Mouse (Mus musculus): ENCODE measurements around the gene Rpl10-ps3. TPM values are rescaled to one million over a fixed set of nuclear protein-coding genes. Genes with fewer than 3 reads are reported as not detected.
A peak's percentile ranks its signal among the peaks of the same experiment; 100 is the strongest.

The Rpl10-ps3 gene
- 100 to 1,000 TPM; 449 to 526 (median 506) TPM for total RNA-seq (2022)

DNA sequence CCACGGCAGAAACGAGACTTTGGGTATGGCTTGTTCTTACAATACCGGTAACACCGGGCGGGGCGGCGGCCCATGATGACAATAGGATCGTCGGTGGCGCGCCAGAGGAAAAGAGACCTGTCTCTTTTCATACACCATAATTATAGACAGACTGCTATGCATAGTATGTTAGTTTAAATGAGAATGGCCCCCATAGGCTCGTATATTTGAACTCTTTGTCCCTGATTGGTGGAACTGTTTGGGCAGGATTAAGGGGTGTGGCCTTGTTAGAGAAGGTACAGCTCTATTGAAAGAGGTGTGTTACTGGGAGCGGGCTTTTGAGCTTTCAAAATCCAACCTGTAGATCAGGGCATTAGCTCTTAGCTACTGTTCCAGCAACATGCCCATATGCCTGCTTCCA lies at the start of gene Rpl10-ps3:
Rpl10-ps3 (minus strand) TSS at position 101 of the 400 bp plus-strand sequence.
- DNase-seq (ENCODE audit: low spot score in 2 of 2) = no peak

DNA sequence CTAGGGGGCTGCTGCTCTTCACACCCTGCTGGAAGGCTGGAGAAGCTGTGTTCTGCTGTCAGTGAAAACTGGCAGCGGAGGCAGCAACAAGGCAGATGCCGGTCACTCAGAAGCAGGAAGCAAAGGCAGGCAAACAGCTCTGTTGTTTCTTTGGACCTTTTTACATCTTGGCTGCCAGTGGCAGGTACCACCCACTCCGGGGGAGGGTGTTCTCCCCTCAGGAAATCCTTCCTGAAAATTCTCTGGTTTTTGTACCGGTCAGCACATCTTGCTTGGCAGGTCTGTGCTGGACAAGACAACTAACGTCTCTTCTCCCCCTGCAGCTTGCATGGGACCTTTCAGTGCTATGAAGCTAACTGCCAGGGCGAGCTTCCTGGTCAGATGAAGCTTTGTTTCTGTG lies 30.8 kb upstream of the Rpl10-ps3 start:
- DNase-seq (ENCODE audit: low spot score in 2 of 2) = no peak

DNA sequence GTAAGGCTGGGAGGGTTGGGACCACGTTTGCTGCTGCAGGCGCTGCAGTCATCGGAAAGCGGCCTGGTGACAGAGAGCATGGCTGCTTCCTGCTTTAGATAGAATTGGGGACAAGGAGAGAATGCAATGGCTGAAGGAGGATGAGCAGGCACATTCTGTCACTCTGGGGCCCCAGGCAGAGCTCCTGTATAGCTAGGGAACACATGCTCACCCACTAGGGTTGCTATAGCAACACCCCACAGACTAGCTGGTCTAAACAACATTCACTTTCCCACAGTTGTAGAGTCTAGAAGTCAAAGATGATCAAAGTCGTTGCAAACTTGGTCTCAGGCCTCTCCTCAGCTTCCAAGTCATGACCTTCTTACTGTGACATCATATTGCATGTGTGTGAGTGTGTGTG lies 29.9 kb upstream of the Rpl10-ps3 start:
- DNase-seq (ENCODE audit: low spot score in 2 of 2) = peak; percentile 45 to 60

DNA sequence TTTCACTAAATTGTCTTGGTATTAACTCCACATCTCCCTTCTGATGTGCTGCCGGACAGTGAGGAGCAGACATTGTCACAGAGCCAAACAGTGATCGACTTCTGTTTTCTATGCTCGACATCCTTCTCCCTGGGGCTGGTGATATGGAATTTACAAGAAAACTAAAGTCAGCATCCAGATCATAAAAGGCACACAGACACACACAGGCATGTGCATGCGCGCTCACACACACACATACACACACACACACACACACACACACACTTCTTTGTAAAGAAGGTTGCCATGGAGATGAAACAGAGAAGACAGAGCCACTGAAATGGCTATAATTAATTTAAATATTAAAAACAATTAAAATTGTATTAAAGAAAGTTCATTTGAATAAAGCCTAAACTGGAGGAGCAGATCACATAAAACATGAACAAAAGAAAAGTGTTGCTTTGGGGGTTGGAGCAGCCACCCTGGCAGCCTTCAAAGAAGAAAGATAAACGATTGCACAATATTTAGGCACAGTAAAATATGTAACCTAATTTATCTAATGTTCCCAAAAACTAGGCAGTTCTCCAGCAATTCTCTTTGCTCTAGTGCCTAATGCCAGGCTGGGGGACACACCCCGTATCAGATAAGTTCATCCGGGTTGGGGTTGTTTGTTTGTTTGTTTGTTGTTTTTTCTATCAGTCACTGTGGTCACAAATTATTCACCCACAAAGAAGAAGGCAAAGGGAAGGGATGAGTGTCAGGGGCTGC lies 24.0 kb upstream of the Rpl10-ps3 start:
- DNase-seq (ENCODE audit: low spot score in 2 of 2) = no peak

DNA sequence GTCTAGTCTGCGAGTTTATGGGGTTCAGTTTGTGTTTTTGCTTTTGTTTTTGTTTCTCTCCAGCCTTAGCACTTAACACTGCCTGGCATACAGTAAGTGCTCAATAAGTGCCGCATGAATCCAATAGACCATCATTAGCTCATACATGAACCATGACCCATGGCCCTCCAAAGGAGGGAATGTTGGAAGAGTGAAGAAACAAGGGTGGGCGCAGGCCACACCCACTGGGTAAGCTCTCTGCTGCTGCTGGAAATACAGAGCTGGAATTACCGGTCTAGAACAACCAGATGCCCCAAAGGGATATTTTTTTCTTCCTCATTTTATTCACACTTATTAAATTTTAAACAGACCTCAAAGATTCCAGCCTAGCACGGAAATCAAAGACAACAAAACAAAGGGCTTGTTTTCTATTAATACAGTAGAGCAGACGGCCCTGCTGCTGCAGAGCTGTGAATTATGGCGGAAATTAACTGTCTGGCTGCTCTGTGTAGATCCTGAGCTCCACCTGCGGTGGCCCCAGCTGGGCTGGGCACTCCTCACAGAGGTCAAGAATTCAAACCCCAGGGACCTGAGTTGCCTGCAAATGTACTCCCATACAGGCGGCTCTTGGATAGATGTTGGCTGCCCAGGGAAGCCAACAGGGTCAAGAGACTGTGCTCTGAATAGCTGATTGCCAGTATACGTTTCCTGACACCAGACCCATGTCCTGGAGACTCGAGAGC lies 20.5 kb upstream of the Rpl10-ps3 start:
- no peak for DNase-seq (ENCODE audit: low spot score in 2 of 2)

GRCm38 (mm10) chr9:50363962-50364361 lies 19.2 kb upstream of the Rpl10-ps3 start:
- DNase-seq (ENCODE audit: low spot score in 2 of 2) = no peak

DNA sequence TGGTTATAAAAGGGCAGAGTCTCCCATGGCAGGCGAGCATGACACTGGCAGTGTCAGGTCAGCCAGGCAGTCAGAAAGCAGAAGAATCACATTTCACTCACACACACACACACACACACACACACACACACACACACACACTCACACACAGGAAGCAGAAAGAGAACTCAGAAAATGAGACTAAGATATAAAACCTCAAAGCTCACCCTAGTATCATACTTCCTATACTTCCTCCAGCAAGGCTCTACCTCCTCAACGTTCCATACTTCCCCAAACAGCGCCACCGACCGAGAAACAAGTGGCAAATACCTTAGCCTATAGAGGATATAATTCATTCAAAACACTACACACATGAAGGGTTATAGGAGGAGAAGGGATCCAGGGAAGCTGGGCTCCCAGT lies 18.5 kb upstream of the Rpl10-ps3 start:
- no peak for DNase-seq (ENCODE audit: low spot score in 2 of 2)

- DNase-seq (ENCODE audit: low spot score in 2 of 2) = no peak
These were observed 17.8 kb upstream of the Rpl10-ps3 start for GRCm38 (mm10) chr9:50362556-50362955.

DNA sequence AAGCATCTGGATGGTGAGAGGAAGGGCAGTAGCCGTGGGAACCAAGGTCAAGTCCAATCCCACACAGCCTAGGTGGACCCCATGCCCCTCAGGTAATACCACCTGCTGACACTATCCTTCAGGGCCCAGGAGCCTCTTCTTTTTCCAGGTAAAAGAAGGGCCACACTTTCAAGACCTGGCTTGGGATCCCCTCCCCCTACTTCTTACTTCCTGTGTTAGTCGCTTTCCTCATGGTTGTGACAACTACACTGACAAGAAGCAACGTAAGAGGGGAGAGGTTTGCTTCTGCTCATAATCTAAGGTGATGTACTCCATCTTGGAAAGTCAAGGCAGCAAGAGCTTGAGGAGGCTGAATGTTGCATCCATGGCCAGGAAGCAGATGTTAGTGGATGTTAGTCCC lies 15.6 kb upstream of the Rpl10-ps3 start:
- no peak for DNase-seq (ENCODE audit: low spot score in 2 of 2)

DNA sequence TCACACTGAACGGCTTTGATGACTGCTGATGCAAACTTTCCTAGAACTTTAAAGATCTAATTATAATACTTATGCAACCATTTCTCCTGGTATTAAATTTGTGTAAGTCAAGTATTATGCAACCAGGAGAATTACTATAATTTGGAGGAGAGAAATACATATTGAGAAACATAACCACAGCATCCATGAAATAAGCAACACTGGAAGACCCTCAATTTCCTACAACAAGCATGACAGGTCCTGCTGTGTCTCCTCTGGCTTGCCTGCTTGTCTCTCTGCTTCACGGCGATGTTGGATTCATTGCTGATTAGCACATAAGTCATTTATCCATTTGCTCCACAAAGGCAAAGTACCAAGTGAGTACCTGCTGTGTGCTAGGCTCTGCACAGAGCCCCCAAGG lies 12.6 kb upstream of the Rpl10-ps3 start:
- DNase-seq (ENCODE audit: low spot score in 2 of 2) = no peak

DNA sequence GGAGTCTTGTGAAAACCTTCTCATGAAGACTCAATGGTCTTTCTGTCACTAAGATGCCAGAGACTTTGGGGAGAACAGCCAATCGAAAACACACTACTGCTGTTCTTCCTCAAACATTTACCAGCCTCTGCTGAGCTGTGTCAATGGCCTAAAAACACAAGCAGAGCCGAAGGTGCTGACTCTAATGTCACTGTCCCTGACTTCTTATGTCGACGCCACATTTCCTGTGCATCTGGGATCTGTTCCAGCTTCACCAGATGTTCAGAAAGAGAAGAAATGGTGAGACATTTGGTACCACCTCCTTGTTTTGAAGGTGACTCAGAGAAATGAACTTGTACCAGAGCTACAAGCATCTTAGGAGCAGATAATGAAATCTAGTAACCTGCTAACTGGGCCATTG lies 7.0 kb upstream of the Rpl10-ps3 start:
- DNase-seq (ENCODE audit: low spot score in 2 of 2) = no peak

DNA sequence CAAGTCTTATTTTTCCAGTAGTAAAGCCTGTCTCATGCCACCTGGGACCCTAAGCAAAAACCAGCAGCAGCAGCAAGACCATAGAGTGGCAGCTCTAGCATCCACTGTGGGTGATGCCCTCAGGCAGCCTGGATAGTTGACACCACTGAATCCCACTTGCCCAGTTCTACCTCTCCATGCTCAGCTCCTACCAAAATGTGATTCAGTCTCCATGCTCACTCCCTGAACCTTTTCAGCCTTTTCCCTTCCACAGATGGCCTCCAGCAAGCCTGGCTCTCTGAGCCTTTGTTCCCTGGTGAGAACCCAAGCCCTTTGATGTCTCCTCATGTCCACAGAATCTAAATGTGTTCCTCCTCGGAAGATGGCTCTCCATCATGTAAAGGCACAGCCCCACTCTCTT lies 5.8 kb upstream of the Rpl10-ps3 start:
- no peak for DNase-seq (ENCODE audit: low spot score in 2 of 2)

DNA sequence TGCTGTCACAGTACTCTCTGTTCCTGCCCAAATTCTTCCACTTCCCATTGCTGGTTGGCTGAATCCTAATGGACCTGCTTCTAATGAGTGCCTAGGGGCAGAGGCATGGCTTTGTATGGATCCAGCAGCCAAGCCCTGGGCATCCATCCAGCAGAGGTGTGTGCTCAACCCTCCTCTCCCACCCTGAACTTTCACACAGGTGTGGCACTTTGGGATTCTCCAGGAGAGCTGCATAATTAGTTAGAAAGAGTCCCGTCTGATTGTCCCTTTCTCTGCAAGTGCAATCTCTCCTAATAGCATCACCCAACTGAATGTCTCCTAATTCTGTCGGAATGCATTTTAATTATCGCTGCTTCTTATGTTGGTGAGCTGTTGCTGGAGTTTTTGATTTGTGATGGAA lies 4.4 kb upstream of the Rpl10-ps3 start:
- no peak for DNase-seq (ENCODE audit: low spot score in 2 of 2)

- no peak for DNase-seq (ENCODE audit: low spot score in 2 of 2)
These were observed 3.5 kb upstream of the Rpl10-ps3 start for GRCm38 (mm10) chr9:50348256-50348655.

DNA sequence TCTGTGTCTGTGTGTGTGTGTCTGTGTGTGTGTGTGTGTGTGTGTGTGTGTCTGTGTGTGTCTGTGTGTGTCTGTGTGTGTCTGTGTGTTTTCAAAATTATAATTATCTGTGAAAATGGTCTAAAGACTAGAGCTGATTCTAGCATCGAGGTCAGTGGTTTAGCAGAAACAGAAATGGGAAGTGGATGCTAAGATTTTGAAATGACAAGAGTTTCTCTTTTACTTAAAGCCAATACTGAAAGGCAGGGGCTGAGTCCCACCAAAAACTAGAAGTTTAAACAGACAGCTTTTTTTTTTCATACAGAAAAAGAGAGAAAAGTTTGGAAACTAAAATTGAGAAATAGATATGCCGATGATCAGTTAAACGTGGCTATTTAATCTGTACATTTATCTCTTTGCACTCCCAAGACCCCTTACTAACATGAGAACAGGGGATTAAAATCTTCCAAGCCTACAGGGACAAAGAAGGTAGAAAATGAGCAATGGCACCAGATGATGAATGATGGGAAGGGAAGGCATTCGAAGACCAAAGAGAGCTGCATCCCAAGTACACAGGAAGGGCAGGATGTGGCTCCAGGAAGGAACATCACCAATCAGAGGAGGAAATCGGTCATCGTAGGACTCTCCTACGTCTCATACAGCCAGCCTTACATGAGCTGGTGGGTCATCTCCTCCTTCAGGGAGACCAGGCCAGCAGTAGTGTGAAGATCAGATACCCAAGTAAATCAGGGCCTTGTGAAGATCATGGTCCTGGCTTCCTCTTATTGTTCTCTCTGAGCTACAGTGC lies 9.0 kb downstream of the Rpl10-ps3 start:
- no peak for DNase-seq (ENCODE audit: low spot score in 2 of 2)

- peak in 1 of 2 experiments; percentile 33 for DNase-seq (ENCODE audit: low spot score in 2 of 2)
These were observed 11.4 kb downstream of the Rpl10-ps3 start for GRCm38 (mm10) chr9:50333413-50333812.

- no peak for DNase-seq (ENCODE audit: low spot score in 2 of 2)
These were observed 20.2 kb downstream of the Rpl10-ps3 start for GRCm38 (mm10) chr9:50324355-50325225.

DNA sequence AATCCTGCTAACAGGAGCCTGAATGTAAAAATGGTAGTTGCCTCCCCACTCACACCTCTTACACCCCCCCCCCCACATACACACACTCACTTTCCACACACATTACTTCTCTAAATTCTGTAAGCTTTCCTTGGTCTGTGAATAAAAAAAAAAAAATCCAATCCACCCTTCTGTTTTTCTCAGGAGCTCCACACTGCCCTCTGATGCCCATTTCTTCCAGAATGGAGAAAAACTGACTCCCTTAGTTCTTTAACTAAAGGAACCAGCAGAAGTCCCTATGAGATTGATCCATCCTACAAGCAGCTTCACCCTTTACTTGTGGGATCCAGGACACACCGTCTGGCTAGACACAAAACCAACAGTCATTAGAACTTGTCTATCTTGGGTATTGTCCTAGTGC lies 24.0 kb downstream of the Rpl10-ps3 start:
- no peak for DNase-seq (ENCODE audit: low spot score in 2 of 2)

- DNase-seq (ENCODE audit: low spot score in 2 of 2) = no peak
These were observed 25.3 kb downstream of the Rpl10-ps3 start for GRCm38 (mm10) chr9:50319506-50319905.

GRCm38 (mm10) chr9:50317299-50317698 lies 27.5 kb downstream of the Rpl10-ps3 start:
- DNase-seq (ENCODE audit: low spot score in 2 of 2) = no peak

GRCm38 (mm10) chr9:50315650-50316049 lies 29.1 kb downstream of the Rpl10-ps3 start:
- DNase-seq (ENCODE audit: low spot score in 2 of 2) = no peak

Measured in layer of hippocampus, adult 8-10 months (tissue).